Mouse (Mus musculus): Measurements from ENCODE around the gene Phldb2. TPM values are rescaled to one million over a fixed set of nuclear protein-coding genes. Genes with fewer than 3 reads are reported as not detected.

Gene Phldb2
- total and polyA plus RNA-seq, 3 experiments, result not detected

DNA sequence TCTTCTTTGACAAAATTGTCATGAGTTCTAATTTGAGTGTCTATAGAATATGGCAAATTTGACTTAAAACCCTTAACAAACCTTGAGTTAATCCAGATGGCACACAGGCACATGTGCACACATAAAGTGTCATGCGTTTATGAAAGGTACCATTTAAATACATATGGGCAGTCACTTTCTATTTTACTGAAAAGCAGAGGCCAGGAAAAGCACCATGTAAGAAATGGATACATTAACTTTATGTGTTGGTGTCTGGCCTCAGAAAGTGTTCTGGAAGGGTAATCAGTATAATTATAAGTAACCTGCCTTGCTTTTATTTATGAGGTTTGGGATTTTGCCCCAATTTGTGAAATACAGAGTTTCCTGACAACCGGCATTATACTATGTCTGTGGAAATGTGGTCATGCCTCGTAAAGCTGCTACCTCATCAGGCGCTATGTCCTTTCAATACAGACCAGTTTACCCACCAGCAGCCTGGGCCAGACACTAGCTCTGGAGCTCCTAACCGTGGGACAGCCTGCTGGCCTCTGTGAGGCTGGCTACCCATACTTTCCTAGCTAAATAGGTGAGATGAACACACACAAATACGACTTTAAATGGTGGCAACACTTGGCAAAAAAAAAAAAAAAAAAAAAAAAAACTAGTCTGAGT lies 73.2 kb downstream of the Phldb2 start:
- Histone ChIP-seq H3K27me3 (ENCODE audit: control insufficient read depth in 1 of 2, insufficient read depth in 2 of 2, low read length in 2 of 2) (no peaks in the 10 kb centered on the region), H3K36me3 (ENCODE audit: control insufficient read depth in 1 of 2, insufficient read depth in 2 of 2, low read length in 2 of 2) (no peaks in the 10 kb centered on the region), H3K4me3 (ENCODE audit: control insufficient read depth in 1 of 2, insufficient read depth in 1 of 2, low read depth in 2 of 2, low read length in 2 of 2) (no peak overlapping the region), H3K79me2 (ENCODE audit: control insufficient read depth, insufficient read depth, low read length, poor library complexity) (no peaks in the 10 kb centered on the region), H3K9me3 (replicated peaks; ENCODE audit: insufficient read depth, low read length) (no peaks in the 10 kb centered on the region), H3K9ac (ENCODE audit: control insufficient read depth, low read depth, low read length, poor library complexity, severe bottlenecking) (no peak overlapping the region), H3K27ac (ENCODE audit: control insufficient read depth, low read depth, low read length) (no peak overlapping the region), H3K4me1 (ENCODE audit: control insufficient read depth in 1 of 2, insufficient read depth in 2 of 2, low read length in 2 of 2) (no peaks in the 10 kb centered on the region)
- no peak for TF ChIP-seq TCF12 (IDR thresholded peaks at IDR 0.05; ENCODE audit: low read depth, low read length)
- TF ChIP-seq MAFK (IDR thresholded peaks at IDR 0.05; ENCODE audit: borderline replicate concordance, low read depth, low read length), result no peak
- no peak for TF ChIP-seq ETS1 (IDR thresholded peaks at IDR 0.05; ENCODE audit: low read depth, low read length)
- no peak for TF ChIP-seq MXI1 (IDR thresholded peaks at IDR 0.05; ENCODE audit: low read depth, low read length)
- no peak for TF ChIP-seq POLR2A (IDR thresholded peaks at IDR 0.05; ENCODE audit: control insufficient read depth in 1 of 2, insufficient read depth in 1 of 2, low read depth in 1 of 2, low read length in 2 of 2, poor library complexity in 1 of 2)
- TF ChIP-seq JUND (IDR thresholded peaks at IDR 0.05; ENCODE audit: low read depth, low read length), result no peak
- no peak for TF ChIP-seq BHLHE40 (IDR thresholded peaks at IDR 0.05; ENCODE audit: borderline replicate concordance, low read depth, low read length)
- TF ChIP-seq GATA1 (IDR thresholded peaks at IDR 0.05; ENCODE audit: low read depth, low read length), result no peak
- TF ChIP-seq TAL1 (IDR thresholded peaks at IDR 0.05; ENCODE audit: low read length), result no peak
- TF ChIP-seq MAX (IDR thresholded peaks at IDR 0.05; ENCODE audit: low read length), result no peak
- TF ChIP-seq NRF1 (IDR thresholded peaks at IDR 0.05; ENCODE audit: insufficient read depth, low read depth, low read length, poor library complexity, severe bottlenecking), result no peak
- TF ChIP-seq USF1 (IDR thresholded peaks at IDR 0.05; ENCODE audit: low read depth, low read length), result no peak
- no peak for TF ChIP-seq CTCF (IDR thresholded peaks at IDR 0.05 in 2 of 3, conservative IDR thresholded peaks at IDR 0.05 in 1 of 3; ENCODE audit: control insufficient read depth in 1 of 3, insufficient read depth in 1 of 3, low read depth in 2 of 3, low read length in 3 of 3, poor library complexity in 1 of 3, severe bottlenecking in 1 of 3)
- no peak for TF ChIP-seq POLR2AphosphoS5 (IDR thresholded peaks at IDR 0.05; ENCODE audit: borderline replicate concordance, low read depth, low read length)
- no peak for DNase-seq (ENCODE audit: low read depth, low spot score)

DNA sequence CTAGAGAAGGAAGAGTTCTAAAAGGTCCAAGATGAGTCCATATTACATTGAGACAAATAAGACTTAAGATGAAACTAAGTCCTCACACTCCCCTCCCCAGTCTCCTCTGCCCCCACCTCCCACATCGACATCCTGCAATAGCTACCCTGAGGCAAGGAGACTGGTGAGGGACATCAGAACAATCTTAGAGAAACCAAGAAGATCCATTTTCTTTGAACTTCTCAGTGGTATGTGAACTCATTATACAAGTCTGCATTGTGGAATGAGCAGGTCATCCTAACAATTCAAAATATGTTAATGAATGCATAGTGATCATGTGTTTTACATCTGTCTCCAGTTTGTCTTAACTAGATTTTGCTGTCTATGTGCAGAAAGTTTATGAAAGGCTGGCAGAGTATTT lies 75.7 kb downstream of the Phldb2 start:
- Histone ChIP-seq H3K4me3 (ENCODE audit: control insufficient read depth in 1 of 2, insufficient read depth in 1 of 2, low read depth in 2 of 2, low read length in 2 of 2) (no peak overlapping the region), H3K27me3 (ENCODE audit: control insufficient read depth in 1 of 2, insufficient read depth in 2 of 2, low read length in 2 of 2) (no peaks in the 10 kb centered on the region), H3K27ac (ENCODE audit: control insufficient read depth, low read depth, low read length) (no peak overlapping the region), H3K4me1 (ENCODE audit: control insufficient read depth in 1 of 2, insufficient read depth in 2 of 2, low read length in 2 of 2) (no peaks in the 10 kb centered on the region), H3K9ac (ENCODE audit: control insufficient read depth, low read depth, low read length, poor library complexity, severe bottlenecking) (no peak overlapping the region), H3K79me2 (ENCODE audit: control insufficient read depth, insufficient read depth, low read length, poor library complexity) (no peaks in the 10 kb centered on the region), H3K9me3 (replicated peaks; ENCODE audit: insufficient read depth, low read length) (no peaks in the 10 kb centered on the region), H3K36me3 (ENCODE audit: control insufficient read depth in 1 of 2, insufficient read depth in 2 of 2, low read length in 2 of 2) (no peaks in the 10 kb centered on the region)
- no peak for DNase-seq (ENCODE audit: low read depth, low spot score)
- TF ChIP-seq POLR2AphosphoS5 (IDR thresholded peaks at IDR 0.05; ENCODE audit: borderline replicate concordance, low read depth, low read length) (no peak), UBTF (IDR thresholded peaks at IDR 0.05; ENCODE audit: borderline replicate concordance, insufficient read depth, low read depth, low read length) (no peak), GATA1 (IDR thresholded peaks at IDR 0.05; ENCODE audit: low read depth, low read length) (no peak), TCF12 (IDR thresholded peaks at IDR 0.05; ENCODE audit: low read depth, low read length) (no peak), MEF2A (IDR thresholded peaks at IDR 0.05; ENCODE audit: extremely low read depth, insufficient replicate concordance, low read depth, low read length, poor library complexity, severe bottlenecking) (no peak), ZC3H11A (IDR thresholded peaks at IDR 0.05; ENCODE audit: low read depth, low read length) (no peak), TBP (IDR thresholded peaks at IDR 0.05; ENCODE audit: low read depth, low read length) (no peak), CHD2 (IDR thresholded peaks at IDR 0.05; ENCODE audit: low read length) (no peak), EP300 (IDR thresholded peaks at IDR 0.05; ENCODE audit: low read depth in 1 of 2, low read length in 2 of 2) (no peak), SIN3A (IDR thresholded peaks at IDR 0.05; ENCODE audit: low read length) (no peak), SMC3 (IDR thresholded peaks at IDR 0.05; ENCODE audit: low read depth, low read length) (no peak), MYB (IDR thresholded peaks at IDR 0.05; ENCODE audit: low read depth, low read length) (no peak), NRF1 (IDR thresholded peaks at IDR 0.05; ENCODE audit: insufficient read depth, low read depth, low read length, poor library complexity, severe bottlenecking) (no peak), POLR2A (IDR thresholded peaks at IDR 0.05; ENCODE audit: control insufficient read depth in 1 of 2, insufficient read depth in 1 of 2, low read depth in 1 of 2, low read length in 2 of 2, poor library complexity in 1 of 2) (no peak), MAZ (IDR thresholded peaks at IDR 0.05; ENCODE audit: low read depth, low read length) (no peak), E2F4 (IDR thresholded peaks at IDR 0.05; ENCODE audit: borderline replicate concordance, low read depth, low read length) (no peak), MXI1 (IDR thresholded peaks at IDR 0.05; ENCODE audit: low read depth, low read length) (no peak), GABPA (IDR thresholded peaks at IDR 0.05; ENCODE audit: low read depth, low read length) (no peak), MAFK (IDR thresholded peaks at IDR 0.05; ENCODE audit: borderline replicate concordance, low read depth, low read length) (no peak)
